Mouse (Mus musculus) heart, embryonic 12.5 days (tissue): ENCODE data around the gene S100a7a. TPM values are rescaled to one million over a fixed set of nuclear protein-coding genes. Genes with fewer than 3 reads are reported as not detected.

Experiments
- ATAC-seq: fragments of 200-750 bp; cut with Nextera tagmentation; 2 replicates; pipeline ENCODE4 v1.8.0; 2017; ENCODE audit warnings: moderate TSS enrichment, moderate library complexity; ENCODE audit not compliant: insufficient number of reproducible peaks, low FRiP score
- H3K27ac ChIP-seq: fragments of 300-500 bp; sonication (generic); 2 replicates; pipeline ENCODE4 v1.5.1; 2016; ENCODE audit warnings: mild to moderate bottlenecking, moderate library complexity; ENCODE audit not compliant: poor library complexity, severe bottlenecking
- H3K27me3 ChIP-seq: fragments of 300-500 bp; sonication (generic); replicated peaks from 2 replicates; pipeline ENCODE4 v1.6.1; 2016; ENCODE audit warnings: mild to moderate bottlenecking, moderate library complexity
- H3K36me3 ChIP-seq: fragments of 300-500 bp; sonication (generic); 2 replicates; pipeline ENCODE4 v1.6.1; 2016; ENCODE audit warnings: mild to moderate bottlenecking, moderate library complexity
- H3K4me1 ChIP-seq: fragments of 300-500 bp; sonication (generic); replicated peaks from 2 replicates; pipeline ENCODE4 v1.6.1; 2016; ENCODE audit warnings: mild to moderate bottlenecking
- H3K4me2 ChIP-seq: fragments of 300-500 bp; sonication (generic); 2 replicates; pipeline ENCODE4 v1.6.1; 2016; ENCODE audit warnings: mild to moderate bottlenecking, moderate library complexity
- H3K4me3 ChIP-seq: fragments of 300-500 bp; sonication (generic); 2 replicates; pipeline ENCODE4 v1.5.1; 2016; ENCODE audit warnings: mild to moderate bottlenecking
- H3K9ac ChIP-seq: fragments of 300-500 bp; sonication (generic); 2 replicates; pipeline ENCODE4 v1.6.1; 2016; ENCODE audit warnings: mild to moderate bottlenecking, moderate library complexity
- H3K9me3 ChIP-seq: fragments of 300-500 bp; sonication (generic); replicated peaks from 2 replicates; pipeline ENCODE4 v1.6.1; 2016; ENCODE audit warnings: mild to moderate bottlenecking, moderate library complexity
- whole genome bisulfite sequencing: fragments of 180-500 bp; shearing (Covaris S2); methylation state at CpG from one replicate; pipeline ENCODE4 v1.1.7; 2016; 5-methylcytosine and 5-hydroxymethylcytosine counted together
- polyA plus RNA-seq: library from polyadenylated mRNA; unstranded; fragments of >200 nt; fragmentation: Nextera tagmentation; extraction: Ambion mirVana; gene quantifications from 2 replicates; pipeline ENCODE4 v1.2.1, GENCODE M21; 2016

Gene S100a7a
- 0.18 TPM in 1 of 2 replicates, not detected in the other for polyA plus RNA-seq

DNA sequence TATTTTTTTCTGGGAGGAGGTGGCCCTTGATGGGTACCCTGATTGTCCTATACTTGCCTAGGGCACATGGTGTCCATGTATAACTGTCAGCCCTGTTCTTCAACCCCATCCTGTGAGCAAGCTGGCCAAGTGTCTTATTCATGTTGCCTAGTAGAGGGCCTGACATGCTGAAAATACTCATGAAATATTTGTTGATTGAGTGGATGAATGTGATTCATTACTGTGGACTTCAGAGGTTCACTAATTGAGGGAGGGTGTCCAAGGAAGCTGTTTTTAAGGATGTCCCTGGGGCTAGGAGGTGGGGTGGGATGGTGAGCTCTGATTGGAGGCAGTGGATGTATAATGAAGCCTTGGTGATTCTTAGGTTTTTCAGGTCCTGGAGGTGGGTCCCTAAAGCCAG, at the start of gene S100a7a:
Gene S100a7a (plus strand): TSS at position 301 of the 400 bp plus-strand sequence.
- Histone ChIP-seq H3K9ac (no peak within 1 kb of the TSS), H3K27me3 (peaks cover 12% of the 10 kb centered on the region; the same call in 1 of the 2 replicates), H3K9me3 (no peaks in the 10 kb centered on the region), H3K4me3 (no peak within 1 kb of the TSS), H3K36me3 (no peaks in the 10 kb centered on the region), H3K4me2 (no peak within 1 kb of the TSS), H3K4me1 (no peaks in the 10 kb centered on the region), H3K27ac (no peak within 1 kb of the TSS)
- no peak for ATAC-seq

DNA sequence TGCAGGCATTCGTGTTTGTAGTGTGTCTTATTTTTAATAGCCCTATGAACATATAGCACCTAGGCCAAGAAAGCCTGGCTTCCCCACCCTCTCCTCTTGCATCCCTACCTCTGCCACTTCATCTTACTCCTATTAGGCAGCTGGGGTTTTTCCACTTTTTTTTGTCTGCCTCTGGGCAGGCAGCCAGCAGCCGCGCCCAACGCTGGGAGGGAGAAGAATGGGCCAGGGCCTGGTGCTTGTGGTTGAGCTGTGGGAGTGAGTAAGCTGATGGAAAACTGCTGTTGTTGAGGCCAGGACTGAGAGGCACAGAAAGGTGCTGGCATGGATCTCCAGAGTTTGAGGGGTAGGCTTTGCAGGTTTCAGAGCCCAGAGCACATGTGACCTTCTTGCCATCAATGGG, 49.4 kb upstream of the S100a7a start:
- Histone ChIP-seq H3K27ac (peak overlapping the region; percentile 17; the same call in 1 of the 2 replicates), H3K4me3 (no peak overlapping the region), H3K9me3 (no peaks in the 10 kb centered on the region), H3K4me1 (peaks cover 27% of the 10 kb centered on the region), H3K4me2 (no peak overlapping the region), H3K9ac (no peak overlapping the region), H3K27me3 (no peaks in the 10 kb centered on the region), H3K36me3 (no peaks in the 10 kb centered on the region)
- WGBS: 54% methylated on average over 4 of the region's 4 CpGs
- peak; percentile 71 for ATAC-seq

DNA sequence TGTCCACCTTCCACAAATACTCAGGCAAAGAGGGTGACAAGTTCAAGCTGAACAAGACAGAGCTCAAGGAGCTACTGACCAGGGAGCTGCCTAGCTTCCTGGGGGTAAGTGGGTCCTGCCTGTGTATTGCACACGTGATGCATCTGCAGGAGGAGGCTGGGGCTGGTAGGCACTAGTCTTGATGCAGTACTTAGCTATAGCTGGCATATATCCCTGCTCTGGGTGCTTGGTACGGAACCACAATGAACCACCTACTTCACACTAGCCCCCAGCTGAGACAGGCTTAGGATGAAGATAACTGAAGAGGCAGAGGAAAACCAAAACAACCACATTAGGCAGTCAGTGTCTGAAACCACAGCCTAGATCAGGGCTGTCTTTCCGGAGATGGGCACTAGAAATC, 48.8 kb upstream of the S100a7a start:
- H3K4me3 ChIP-seq: no peak overlapping the region
- no peaks in the 10 kb centered on the region for H3K36me3 ChIP-seq
- no peak for ATAC-seq
- no peaks in the 10 kb centered on the region for H3K9me3 ChIP-seq
- H3K27ac ChIP-seq: no peak overlapping the region
- no peaks in the 10 kb centered on the region for H3K27me3 ChIP-seq
- H3K4me2 ChIP-seq: no peak overlapping the region
- H3K9ac ChIP-seq: no peak overlapping the region
- WGBS: 76% methylated on average over 3 of the region's 3 CpGs
- H3K4me1 ChIP-seq: peaks cover 27% of the 10 kb centered on the region

DNA sequence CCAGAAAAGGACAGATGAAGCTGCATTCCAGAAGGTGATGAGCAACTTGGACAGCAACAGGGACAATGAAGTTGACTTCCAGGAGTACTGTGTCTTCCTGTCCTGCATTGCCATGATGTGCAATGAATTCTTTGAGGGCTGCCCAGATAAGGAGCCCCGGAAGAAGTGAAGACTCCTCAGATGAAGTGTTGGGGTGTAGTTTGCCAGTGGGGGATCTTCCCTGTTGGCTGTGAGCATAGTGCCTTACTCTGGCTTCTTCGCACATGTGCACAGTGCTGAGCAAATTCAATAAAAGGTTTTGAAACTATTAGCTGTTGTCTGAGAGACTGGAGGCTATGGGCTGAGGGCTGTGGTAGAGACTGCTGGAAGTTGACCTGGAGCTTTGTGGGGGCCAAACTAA, 48.1 kb upstream of the S100a7a start:
- 65% methylated on average over 2 of the region's 2 CpGs for WGBS

DNA sequence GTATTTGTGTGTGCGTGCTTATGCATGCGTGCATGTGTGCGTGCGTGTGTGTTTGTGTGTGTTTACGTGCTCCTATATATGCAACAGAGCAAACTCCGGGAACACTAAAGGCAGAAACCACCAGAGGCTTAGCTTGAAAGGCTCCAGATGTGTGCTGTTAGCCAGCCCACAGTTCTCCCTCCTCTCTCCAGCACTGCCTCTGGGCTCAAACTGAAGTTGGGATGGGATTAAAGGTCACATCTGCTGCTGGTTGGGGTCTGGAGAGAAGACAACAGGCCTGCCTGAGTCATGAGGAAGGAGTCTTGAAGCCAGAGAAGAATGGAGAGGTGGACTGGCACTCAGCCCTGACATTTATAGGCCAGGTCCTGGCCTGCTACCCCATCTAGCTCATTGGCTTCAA, 47.6 kb upstream of the S100a7a start:
- H3K4me1 ChIP-seq: peaks cover 27% of the 10 kb centered on the region
- H3K27me3 ChIP-seq: no peaks in the 10 kb centered on the region
- ATAC-seq: no peak
- no peak overlapping the region for H3K4me2 ChIP-seq
- H3K36me3 ChIP-seq: no peaks in the 10 kb centered on the region
- 88% methylated on average over 6 of the region's 6 CpGs for WGBS
- no peak overlapping the region for H3K9ac ChIP-seq
- H3K27ac ChIP-seq: no peak overlapping the region
- H3K9me3 ChIP-seq: no peaks in the 10 kb centered on the region
- H3K4me3 ChIP-seq: no peak overlapping the region

More for the DNA sequence above, 48.1 kb upstream of the S100a7a start:
- Histone ChIP-seq H3K4me1 (peaks cover 27% of the 10 kb centered on the region), H3K27me3 (no peaks in the 10 kb centered on the region), H3K9me3 (no peaks in the 10 kb centered on the region), H3K4me2 (no peak overlapping the region), H3K36me3 (no peaks in the 10 kb centered on the region), H3K27ac (no peak overlapping the region), H3K4me3 (no peak overlapping the region), H3K9ac (no peak overlapping the region)
- ATAC-seq: no peak

DNA sequence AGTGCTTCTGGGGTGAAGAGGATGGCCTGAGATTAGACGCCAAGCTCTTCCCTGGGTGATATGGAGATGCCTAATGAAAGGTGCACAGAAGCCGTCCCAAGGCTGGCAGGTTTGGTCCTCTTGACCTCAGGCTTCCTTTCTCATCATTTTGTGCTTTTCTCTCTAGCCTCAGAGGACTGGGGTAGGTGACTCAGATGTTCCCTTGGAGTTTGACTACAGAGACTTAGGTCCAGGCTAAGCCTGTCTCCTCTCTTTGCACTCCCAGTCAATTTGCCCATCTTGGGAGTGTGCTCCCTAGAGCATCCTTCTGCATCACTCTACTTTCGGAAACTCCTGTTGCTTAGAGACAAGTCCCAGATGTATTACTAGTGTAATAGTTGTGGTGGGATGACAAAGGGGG, 46.5 kb upstream of the S100a7a start:
- WGBS: 79% methylated on average over 3 of the region's 3 CpGs
- Histone ChIP-seq H3K4me2 (no peak overlapping the region), H3K36me3 (no peaks in the 10 kb centered on the region), H3K4me3 (no peak overlapping the region), H3K9ac (no peak overlapping the region), H3K27ac (no peak overlapping the region), H3K27me3 (no peaks in the 10 kb centered on the region), H3K9me3 (no peaks in the 10 kb centered on the region), H3K4me1 (peaks cover 20% of the 10 kb centered on the region)
- ATAC-seq: no peak

DNA sequence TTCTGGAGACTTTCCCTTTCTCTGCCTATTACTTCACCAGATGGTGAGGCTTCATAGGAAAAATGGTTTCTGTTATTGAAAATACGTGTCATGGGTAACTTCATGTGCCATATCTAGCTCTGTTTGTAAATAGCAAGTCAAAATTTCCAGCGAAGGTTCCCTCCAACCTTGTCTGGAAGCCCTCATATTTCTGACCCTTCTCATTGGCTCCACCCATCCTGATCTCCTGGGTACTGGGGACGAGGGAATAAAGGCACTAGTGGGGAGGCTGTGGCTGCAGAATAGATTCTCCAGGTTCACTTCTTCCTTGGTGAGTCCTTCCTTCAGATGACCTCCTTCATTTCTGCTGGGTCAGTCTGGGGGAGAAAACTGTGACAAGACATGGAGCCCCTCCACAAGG, 45.6 kb upstream of the S100a7a start, which contains the start of gene S100a5:
Gene S100a5 (plus strand): TSS at position 301 of the 400 bp plus-strand sequence.
- no peak within 1 kb of the TSS for H3K27ac ChIP-seq
- H3K4me1 ChIP-seq: peaks cover 23% of the 10 kb centered on the region
- no peak within 1 kb of the TSS for H3K9ac ChIP-seq
- ATAC-seq: no peak
- no peaks in the 10 kb centered on the region for H3K9me3 ChIP-seq
- H3K4me3 ChIP-seq: no peak within 1 kb of the TSS
- WGBS: 56% methylated on average over 3 of the region's 3 CpGs
- peaks cover under 1% of the 10 kb centered on the region; the same call in 1 of the 2 replicates for H3K27me3 ChIP-seq
- H3K36me3 ChIP-seq: no peaks in the 10 kb centered on the region
- no peak within 1 kb of the TSS for H3K4me2 ChIP-seq

DNA sequence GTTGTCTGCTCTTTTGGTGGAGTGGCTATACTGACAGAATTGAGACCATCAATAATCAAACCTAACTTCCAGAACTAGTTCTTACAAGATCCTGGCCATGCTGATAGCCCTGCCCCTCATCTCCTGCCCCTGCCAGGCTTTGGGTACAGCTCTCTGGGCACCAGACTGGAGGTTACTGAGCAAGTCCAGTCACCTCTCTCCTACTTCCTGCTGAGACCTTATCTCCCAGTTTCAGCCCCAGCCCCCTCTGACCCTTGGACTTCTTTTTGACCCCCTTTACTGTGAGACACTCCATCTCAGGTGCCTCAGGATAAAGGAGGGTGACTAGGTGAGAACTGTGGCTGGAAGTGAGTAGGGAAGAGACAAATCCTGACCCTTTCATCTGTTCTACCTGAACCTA, 44.7 kb upstream of the S100a7a start:
- ATAC-seq: no peak
- Histone ChIP-seq H3K9ac (no peak overlapping the region), H3K4me2 (no peak overlapping the region), H3K27ac (no peak overlapping the region), H3K9me3 (no peaks in the 10 kb centered on the region), H3K36me3 (no peaks in the 10 kb centered on the region), H3K4me3 (no peak overlapping the region), H3K27me3 (peaks cover 6% of the 10 kb centered on the region; the same call in 1 of the 2 replicates), H3K4me1 (peaks cover 17% of the 10 kb centered on the region)

DNA sequence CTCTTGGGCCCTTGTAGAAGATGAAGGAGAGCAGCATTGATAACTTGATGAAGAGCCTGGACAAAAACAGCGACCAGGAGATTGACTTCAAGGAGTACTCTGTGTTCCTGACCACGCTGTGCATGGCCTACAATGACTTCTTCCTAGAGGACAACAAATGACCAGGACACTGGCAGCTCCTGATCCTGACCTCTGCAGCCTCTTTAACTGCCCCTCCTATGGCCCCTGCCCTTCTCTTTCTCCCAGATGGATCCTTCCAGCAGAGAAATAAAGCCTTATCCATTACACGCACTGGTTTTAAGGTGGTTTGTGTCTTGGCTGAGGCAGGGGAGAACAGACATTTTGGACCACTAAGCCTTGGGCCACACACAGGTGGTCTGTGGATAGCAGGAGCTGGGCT, 42.3 kb upstream of the S100a7a start:
- no peak for ATAC-seq
- Histone ChIP-seq H3K27me3 (peaks cover 6% of the 10 kb centered on the region; the same call in 1 of the 2 replicates), H3K27ac (no peak overlapping the region), H3K9me3 (no peaks in the 10 kb centered on the region), H3K36me3 (no peaks in the 10 kb centered on the region), H3K4me3 (no peak overlapping the region), H3K9ac (no peak overlapping the region), H3K4me2 (no peak overlapping the region), H3K4me1 (peaks cover 11% of the 10 kb centered on the region)
- 79% methylated on average over 3 of the region's 3 CpGs for WGBS

DNA sequence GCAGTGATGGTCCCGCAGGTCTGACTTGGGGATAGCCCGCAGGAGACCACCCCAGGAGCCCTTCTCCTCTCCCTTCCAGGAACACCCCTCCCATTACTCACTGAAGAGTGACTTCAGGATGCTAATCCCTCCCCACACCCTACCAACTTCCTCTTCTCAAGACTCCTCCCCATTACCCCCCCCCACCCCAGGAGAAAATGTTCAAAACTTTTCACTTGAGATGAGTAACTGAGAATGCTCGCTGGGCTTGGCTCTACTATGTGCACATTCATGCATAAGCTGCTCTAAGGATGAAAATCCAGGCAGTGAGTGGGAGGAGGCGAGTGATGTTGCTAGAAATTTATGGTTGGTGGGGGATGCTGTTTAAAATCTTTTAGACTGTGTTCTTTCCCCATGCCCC, 41.8 kb upstream of the S100a7a start:
- no peak overlapping the region for H3K27ac ChIP-seq
- no peaks in the 10 kb centered on the region for H3K36me3 ChIP-seq
- H3K27me3 ChIP-seq: peaks cover 6% of the 10 kb centered on the region; the same call in 1 of the 2 replicates
- H3K4me3 ChIP-seq: no peak overlapping the region
- H3K4me2 ChIP-seq: no peak overlapping the region
- 55% methylated on average over 4 of the region's 4 CpGs for WGBS
- no peak for ATAC-seq
- H3K4me1 ChIP-seq: peaks cover 11% of the 10 kb centered on the region
- H3K9me3 ChIP-seq: no peaks in the 10 kb centered on the region
- H3K9ac ChIP-seq: no peak overlapping the region

DNA sequence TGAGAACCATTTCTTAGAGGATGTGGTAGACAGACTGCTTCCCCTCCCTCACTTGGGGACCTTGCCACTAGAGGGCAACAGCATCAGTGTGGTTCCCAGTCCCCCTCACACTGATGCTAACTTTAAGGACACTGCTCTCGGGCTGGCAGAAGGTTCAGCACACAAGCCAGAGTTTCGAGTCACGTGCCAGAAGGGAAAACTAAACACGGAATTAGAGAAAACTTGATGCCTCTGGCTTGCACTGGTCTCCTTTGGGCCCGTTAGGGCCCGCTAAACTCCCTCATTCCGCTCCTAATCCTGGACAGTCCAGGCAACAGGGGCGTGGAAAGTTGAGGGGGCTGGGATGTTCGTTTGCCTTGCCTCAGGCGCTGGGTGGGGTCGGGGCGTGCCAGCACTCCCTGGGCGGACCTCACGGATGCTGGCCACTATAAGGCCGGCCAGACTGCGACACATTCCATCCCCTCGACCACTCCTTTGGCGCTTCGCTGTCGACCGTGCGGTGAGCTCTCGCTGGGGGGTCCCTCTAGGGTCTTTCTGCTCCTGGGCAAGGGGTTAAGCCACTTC, 41.0 kb upstream of the S100a7a start, which contains the start of gene S100a6:
Gene S100a6 (plus strand): TSS at position 155 of the 564 bp plus-strand sequence.
- no peak within 1 kb of the TSS for H3K27ac ChIP-seq
- ATAC-seq: peak; percentile 74

More for the DNA sequence above, 41.0 kb upstream of the S100a7a start, which contains the start of gene S100a6:
- H3K9ac ChIP-seq: peak within 1 kb of the TSS; percentile 52
- H3K27me3 ChIP-seq: peaks cover 6% of the 10 kb centered on the region; the same call in 1 of the 2 replicates
- peak within 1 kb of the TSS; percentile 45 for H3K4me3 ChIP-seq
- H3K36me3 ChIP-seq: no peaks in the 10 kb centered on the region
- no peaks in the 10 kb centered on the region for H3K9me3 ChIP-seq
- H3K4me2 ChIP-seq: peak within 1 kb of the TSS; percentile 88
- WGBS: under 1% methylated on average over 23 of the region's 23 CpGs
- H3K4me1 ChIP-seq: peaks cover 11% of the 10 kb centered on the region
